Mouse (Mus musculus): ENCODE measurements at regions not wholly inside any gene's neighbourhood (a gene's known extent, or its start where the extent isn't known, plus 50 kb on each side); places are given as distances from the start of the nearest gene placed in this dataset.
A peak's percentile ranks its signal among the peaks of the same experiment; 100 is the strongest.

DNA sequence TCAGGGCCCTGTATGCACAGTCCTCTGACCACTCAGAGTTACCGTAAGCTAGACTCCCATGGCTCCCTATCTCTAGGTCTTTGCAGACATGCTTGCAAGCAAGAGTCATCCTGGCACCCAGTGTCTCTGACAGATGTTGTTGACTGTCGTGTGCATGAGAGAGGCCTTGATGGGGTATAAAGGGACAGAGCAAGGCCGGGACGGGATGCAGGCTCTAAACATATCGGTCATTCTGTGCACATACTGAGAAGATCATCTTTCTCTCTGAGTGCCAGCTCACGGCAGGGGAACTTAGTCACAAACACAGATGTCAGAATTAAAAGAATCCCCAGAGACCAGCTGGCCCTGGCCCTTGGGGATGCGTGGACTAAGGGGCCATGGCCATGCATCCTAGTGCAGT is 199.4 kb upstream of the Usp24 start:
- no peak overlapping the region for H3K27ac ChIP-seq
- no peaks in the 10 kb centered on the region for H3K36me3 ChIP-seq
- no peaks in the 10 kb centered on the region for H3K4me1 ChIP-seq (replicated peaks)
- no peak overlapping the region for H3K4me2 ChIP-seq
- no peaks in the 10 kb centered on the region for H3K27me3 ChIP-seq
- no peaks in the 10 kb centered on the region for H3K9me3 ChIP-seq
- WGBS: 85% methylated on average over 7 of the region's 7 CpGs
- no peak for ATAC-seq (ENCODE audit: insufficient number of reproducible peaks, insufficient read depth, low FRiP score, low TSS enrichment, low read depth)
- no peak overlapping the region for H3K9ac ChIP-seq (replicated peaks)
- no peak overlapping the region for H3K4me3 ChIP-seq (replicated peaks)

DNA sequence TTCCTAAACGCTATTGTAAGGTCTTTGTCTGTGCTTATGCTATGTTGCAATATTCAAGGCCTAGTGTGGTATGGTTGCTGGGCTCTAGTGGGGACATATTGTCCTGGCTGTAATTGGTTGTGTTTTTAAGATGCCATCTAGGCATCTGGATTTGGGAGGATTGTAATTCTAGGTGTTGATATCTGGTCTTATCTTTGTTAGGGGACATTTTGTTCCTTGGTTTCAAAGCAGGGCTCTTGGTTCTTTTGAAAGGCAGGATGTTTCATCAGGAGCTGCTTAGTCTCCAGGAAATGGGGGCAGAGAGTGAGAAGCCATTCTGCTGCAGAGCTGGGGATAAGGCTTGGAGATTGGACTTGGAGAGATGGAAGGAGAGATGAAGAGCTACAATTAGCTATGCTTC is 194.7 kb upstream of the Usp24 start:
- ATAC-seq (ENCODE audit: insufficient number of reproducible peaks, insufficient read depth, low FRiP score, low TSS enrichment, low read depth): no peak

DNA sequence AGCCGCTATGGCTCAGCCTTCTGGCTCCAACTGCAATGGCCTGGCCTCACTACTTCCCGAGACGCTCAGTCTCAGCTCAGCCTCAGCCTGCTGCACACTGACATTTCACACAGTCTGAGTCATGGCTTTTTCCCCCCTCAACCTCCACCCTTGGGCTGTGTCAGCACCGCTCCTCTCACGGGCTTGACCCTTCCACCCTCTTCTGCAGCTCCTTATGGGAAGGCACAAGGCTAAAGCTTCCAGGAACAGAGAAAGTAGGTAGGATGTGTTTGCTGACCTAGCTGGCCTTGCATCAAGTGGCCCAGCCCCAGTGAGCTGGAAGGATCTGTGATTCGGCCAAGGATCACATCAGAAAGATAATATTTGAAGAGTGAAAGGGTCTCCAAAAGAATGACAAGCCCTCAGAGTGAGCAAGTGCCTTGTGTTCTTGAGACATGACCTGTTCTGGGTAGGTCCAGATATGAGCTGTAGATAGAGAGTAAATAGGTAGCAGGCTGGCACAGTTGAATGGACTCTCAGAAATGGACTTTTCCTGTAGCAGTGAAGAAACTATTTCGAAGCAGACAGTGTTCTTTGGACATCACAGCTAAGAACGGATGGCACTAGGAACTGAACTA is 192.9 kb upstream of the Usp24 start:
- Histone ChIP-seq H3K4me3 (replicated peaks) (no peak overlapping the region), H3K4me2 (no peak overlapping the region), H3K9ac (replicated peaks) (no peak overlapping the region), H3K9me3 (no peaks in the 10 kb centered on the region), H3K27me3 (no peaks in the 10 kb centered on the region), H3K27ac (no peak overlapping the region), H3K36me3 (no peaks in the 10 kb centered on the region), H3K4me1 (replicated peaks) (peaks cover 9% of the 10 kb centered on the region; the same call in 1 of the 2 replicates)
- WGBS: 91% methylated on average over 8 of the region's 8 CpGs
- ATAC-seq (ENCODE audit: insufficient number of reproducible peaks, insufficient read depth, low FRiP score, low TSS enrichment, low read depth): no peak

More for the DNA sequence above, 194.7 kb upstream of the Usp24 start:
- Histone ChIP-seq H3K9ac (replicated peaks) (no peak overlapping the region), H3K27me3 (no peaks in the 10 kb centered on the region), H3K9me3 (no peaks in the 10 kb centered on the region), H3K27ac (no peak overlapping the region), H3K36me3 (no peaks in the 10 kb centered on the region), H3K4me1 (replicated peaks) (no peaks in the 10 kb centered on the region), H3K4me2 (no peak overlapping the region), H3K4me3 (replicated peaks) (no peak overlapping the region)
- 77% methylated on average over 1 of the region's 1 CpGs for WGBS

GRCm38 (mm10) chr4:106127199-106127598 is 188.8 kb upstream of the Usp24 start:
- Histone ChIP-seq H3K9me3 (no peaks in the 10 kb centered on the region), H3K27ac (0 out of 2 replicates have a peak overlapping the region, but pooled peaks have one; percentile 64), H3K9ac (replicated peaks) (no peak overlapping the region), H3K36me3 (no peaks in the 10 kb centered on the region), H3K4me1 (replicated peaks) (peaks cover 26% of the 10 kb centered on the region), H3K4me3 (replicated peaks) (no peak overlapping the region), H3K27me3 (no peaks in the 10 kb centered on the region), H3K4me2 (no peak overlapping the region)
- ATAC-seq (ENCODE audit: insufficient number of reproducible peaks, insufficient read depth, low FRiP score, low TSS enrichment, low read depth): no peak
- WGBS: 26% methylated on average over 5 of the region's 5 CpGs

DNA sequence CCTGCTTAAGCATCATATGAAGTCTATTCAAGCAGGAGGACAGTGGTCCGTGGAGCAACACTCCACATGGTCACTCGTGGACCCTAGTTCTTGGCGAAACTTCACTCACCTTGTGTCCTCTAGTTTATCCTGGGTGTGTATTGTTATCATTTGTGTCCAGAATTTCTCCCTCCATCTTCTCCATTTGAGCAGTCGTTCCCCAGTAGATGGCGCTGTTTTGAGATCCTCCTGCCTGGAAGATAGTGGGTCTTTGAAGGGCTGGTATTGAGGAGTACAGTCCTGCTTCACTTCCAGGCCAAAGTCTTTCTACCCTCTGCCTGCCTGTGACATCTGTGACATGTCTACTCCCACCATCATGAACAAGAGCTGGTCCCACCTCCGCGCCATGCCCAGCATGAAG is 188.4 kb upstream of the Usp24 start:
- H3K4me1 ChIP-seq (replicated peaks): peaks cover 26% of the 10 kb centered on the region
- 0 out of 2 replicates have a peak overlapping the region, but pooled peaks have one; percentile 64 for H3K27ac ChIP-seq

DNA sequence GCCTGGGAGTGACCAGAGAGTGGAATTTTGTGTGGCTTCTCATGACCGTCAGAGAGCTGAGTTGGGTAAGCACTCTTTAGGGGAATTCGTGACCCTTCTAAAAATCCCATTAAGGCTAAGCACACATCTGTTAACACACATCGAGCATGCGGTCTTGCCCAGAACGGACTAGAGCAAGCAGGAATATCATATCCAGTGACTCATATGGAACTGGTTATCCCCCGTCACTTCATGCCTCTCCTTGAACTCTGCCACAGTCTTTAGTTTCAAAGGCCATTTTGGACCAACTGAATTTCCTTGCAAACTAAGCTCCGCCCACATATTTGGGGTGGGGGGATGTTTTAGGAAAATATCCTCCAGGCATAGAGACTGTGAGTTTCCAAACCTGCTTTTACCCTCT is 186.7 kb upstream of the Usp24 start:
- peak overlapping the region; percentile 84 for H3K27ac ChIP-seq
- WGBS: 13% methylated on average over 7 of the region's 7 CpGs
- no peaks in the 10 kb centered on the region for H3K36me3 ChIP-seq
- H3K4me1 ChIP-seq (replicated peaks): peaks cover 32% of the 10 kb centered on the region
- no peak overlapping the region for H3K4me3 ChIP-seq (replicated peaks)
- H3K27me3 ChIP-seq: no peaks in the 10 kb centered on the region
- peak; percentile 56; the same call in 1 of the 2 replicates for ATAC-seq (ENCODE audit: insufficient number of reproducible peaks, insufficient read depth, low FRiP score, low TSS enrichment, low read depth)
- H3K9me3 ChIP-seq: no peaks in the 10 kb centered on the region
- no peak overlapping the region for H3K9ac ChIP-seq (replicated peaks)
- no peak overlapping the region for H3K4me2 ChIP-seq

More for the DNA sequence above, 188.4 kb upstream of the Usp24 start:
- WGBS: 62% methylated on average over 7 of the region's 7 CpGs
- H3K9me3 ChIP-seq: no peaks in the 10 kb centered on the region
- ATAC-seq (ENCODE audit: insufficient number of reproducible peaks, insufficient read depth, low FRiP score, low TSS enrichment, low read depth): no peak
- H3K9ac ChIP-seq (replicated peaks): no peak overlapping the region
- H3K4me3 ChIP-seq (replicated peaks): no peak overlapping the region
- H3K4me2 ChIP-seq: no peak overlapping the region
- H3K36me3 ChIP-seq: no peaks in the 10 kb centered on the region
- H3K27me3 ChIP-seq: no peaks in the 10 kb centered on the region

DNA sequence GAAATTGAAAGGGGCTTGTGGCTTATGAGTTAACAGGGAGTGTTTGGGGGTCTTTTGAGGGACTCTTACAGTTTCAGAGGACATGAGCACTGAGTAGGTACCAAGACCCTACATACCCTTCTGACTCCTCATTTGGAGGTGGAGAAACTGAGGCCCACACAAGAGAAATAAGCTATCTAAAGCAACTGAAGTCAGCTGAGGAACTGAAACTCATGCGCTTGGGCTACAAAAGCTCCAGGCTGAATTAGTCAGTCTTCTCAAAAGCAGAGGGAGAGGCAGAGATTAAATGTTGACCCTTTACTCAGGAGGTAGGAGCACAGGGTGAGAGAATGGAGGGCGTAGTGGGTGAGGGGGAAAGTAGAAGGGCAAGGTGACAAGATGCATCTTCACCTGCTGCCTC is 186.2 kb upstream of the Usp24 start:
- H3K27ac ChIP-seq: peak overlapping the region; percentile 47
- no peak for ATAC-seq (ENCODE audit: insufficient number of reproducible peaks, insufficient read depth, low FRiP score, low TSS enrichment, low read depth)
- no peaks in the 10 kb centered on the region for H3K9me3 ChIP-seq
- no peaks in the 10 kb centered on the region for H3K36me3 ChIP-seq
- no peak overlapping the region for H3K4me3 ChIP-seq (replicated peaks)
- H3K9ac ChIP-seq (replicated peaks): no peak overlapping the region
- 95% methylated on average over 2 of the region's 2 CpGs for WGBS
- H3K27me3 ChIP-seq: no peaks in the 10 kb centered on the region
- H3K4me2 ChIP-seq: no peak overlapping the region
- peaks cover 34% of the 10 kb centered on the region for H3K4me1 ChIP-seq (replicated peaks)

GRCm38 (mm10) chr4:106133746-106134730 is 182.0 kb upstream of the Usp24 start:
- WGBS: 43% methylated on average over 10 of the region's 10 CpGs
- Histone ChIP-seq H3K27ac (peak overlapping the region; percentile 70), H3K4me3 (replicated peaks) (no peak overlapping the region), H3K27me3 (no peaks in the 10 kb centered on the region), H3K4me2 (no peak overlapping the region), H3K9me3 (no peaks in the 10 kb centered on the region), H3K9ac (replicated peaks) (no peak overlapping the region), H3K4me1 (replicated peaks) (peaks cover 20% of the 10 kb centered on the region), H3K36me3 (no peaks in the 10 kb centered on the region)
- peak; percentile 42; the same call in 1 of the 2 replicates for ATAC-seq (ENCODE audit: insufficient number of reproducible peaks, insufficient read depth, low FRiP score, low TSS enrichment, low read depth)

GRCm38 (mm10) chr4:106142741-106143140 is 173.3 kb upstream of the Usp24 start:
- 0 out of 2 replicates have a peak, but pooled peaks cover 3% of the 10 kb centered on the region for H3K27me3 ChIP-seq
- H3K27ac ChIP-seq: no peak overlapping the region
- no peak overlapping the region for H3K4me3 ChIP-seq (replicated peaks)
- no peak for ATAC-seq (ENCODE audit: insufficient number of reproducible peaks, insufficient read depth, low FRiP score, low TSS enrichment, low read depth)
- no peaks in the 10 kb centered on the region for H3K9me3 ChIP-seq
- peaks cover 4% of the 10 kb centered on the region; the same call in 1 of the 2 replicates for H3K4me1 ChIP-seq (replicated peaks)
- no peak overlapping the region for H3K4me2 ChIP-seq
- H3K9ac ChIP-seq (replicated peaks): no peak overlapping the region
- no peaks in the 10 kb centered on the region for H3K36me3 ChIP-seq
- WGBS: 90% methylated on average over 4 of the region's 4 CpGs

DNA sequence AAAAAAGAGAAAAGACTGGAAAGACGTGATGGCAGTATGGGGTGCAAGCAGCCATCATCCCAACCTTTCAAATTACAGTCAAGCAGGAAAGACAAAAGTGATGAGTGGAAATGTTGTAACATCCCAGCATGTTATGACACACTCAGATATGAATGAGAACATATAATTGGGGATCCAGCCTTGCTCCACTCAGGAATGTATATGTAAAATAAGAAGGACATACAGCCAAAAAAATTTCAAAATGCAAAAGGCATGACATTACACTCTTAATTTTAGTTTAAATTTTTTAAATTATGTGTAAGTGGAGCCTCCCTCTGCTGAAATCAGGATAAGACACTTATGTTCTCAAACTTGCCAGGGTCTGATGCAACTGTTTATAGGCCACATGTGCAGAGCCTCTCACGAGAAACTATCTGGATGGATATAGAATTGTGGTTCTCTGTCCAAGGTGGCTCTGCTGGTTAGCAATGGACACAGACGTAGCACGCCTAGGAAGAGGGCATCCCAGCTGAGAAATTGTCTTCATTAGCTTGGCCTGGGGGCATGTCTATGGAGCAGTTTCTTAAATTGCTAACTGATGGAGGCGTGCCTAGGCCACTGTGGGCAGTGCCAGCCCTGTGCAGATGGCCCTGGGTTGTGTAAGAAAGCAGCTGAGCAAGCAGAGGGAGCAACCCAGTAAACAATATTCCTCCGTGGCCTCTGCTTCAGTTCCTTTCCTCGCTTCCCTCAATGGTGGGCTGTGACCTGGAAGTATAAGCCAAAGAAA is 171.5 kb upstream of the Usp24 start:
- no peak for ATAC-seq (ENCODE audit: insufficient number of reproducible peaks, insufficient read depth, low FRiP score, low TSS enrichment, low read depth)
- Histone ChIP-seq H3K27ac (no peak overlapping the region), H3K9ac (replicated peaks) (no peak overlapping the region), H3K4me3 (replicated peaks) (no peak overlapping the region), H3K36me3 (no peaks in the 10 kb centered on the region), H3K27me3 (0 out of 2 replicates have a peak, but pooled peaks cover 5% of the 10 kb centered on the region), H3K9me3 (no peaks in the 10 kb centered on the region), H3K4me2 (no peak overlapping the region), H3K4me1 (replicated peaks) (peaks cover 8% of the 10 kb centered on the region; the same call in 1 of the 2 replicates)
- WGBS: 77% methylated on average over 7 of the region's 7 CpGs

All from limb, embryonic 12.5 days (tissue).